Mouse (Mus musculus): Measurements from ENCODE around the gene Ilf2. TPM values are rescaled to one million over a fixed set of nuclear protein-coding genes. Genes with fewer than 3 reads are reported as not detected.
A peak's percentile ranks its signal among the peaks of the same experiment; 100 is the strongest.

Ilf2 gene
- polyA plus RNA-seq, 1 experiment from 2014 or later, result 31.2 TPM

DNA sequence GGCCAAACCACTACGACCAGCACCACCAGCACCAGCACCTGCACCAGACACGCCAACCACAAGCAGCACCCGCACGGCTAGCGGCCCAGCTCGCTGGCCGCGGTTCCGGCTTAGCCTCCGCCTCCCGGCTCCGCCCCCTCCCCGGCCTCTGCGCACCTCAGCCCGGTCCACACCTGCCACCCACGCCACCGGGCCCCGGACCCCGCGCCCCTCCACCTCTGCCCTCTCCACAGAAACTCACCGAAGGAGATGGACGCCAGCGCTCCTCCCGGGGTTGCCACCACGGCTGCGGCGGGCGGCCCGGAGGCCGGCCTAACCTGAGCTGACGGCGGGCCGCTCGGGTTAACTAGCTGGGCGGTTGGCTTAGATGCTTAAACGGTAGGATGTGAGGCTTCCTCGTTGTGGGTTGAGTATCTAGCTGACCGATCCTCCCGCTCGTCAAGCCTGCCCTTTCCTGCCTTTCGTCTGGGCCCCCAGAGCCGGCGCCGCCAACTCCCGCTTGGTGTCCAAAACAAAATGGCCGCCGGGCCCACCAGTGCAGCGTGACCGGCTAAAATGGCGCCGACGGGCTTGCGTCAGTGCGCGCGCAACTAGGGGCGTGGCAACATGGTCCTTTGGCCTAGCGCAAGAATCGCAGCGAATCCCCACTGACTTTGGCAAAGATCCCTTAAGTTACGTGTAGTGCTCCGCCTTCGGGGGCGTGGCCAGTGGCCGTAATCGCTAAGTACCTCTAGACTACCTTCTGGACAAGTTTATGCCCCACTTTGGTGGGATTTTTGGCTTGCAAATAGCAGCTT is 33.2 kb downstream of the Ilf2 start, which contains the start of gene Chtop:
TSS of gene Chtop (minus strand) at position 549 of the 797 bp plus-strand sequence.
- WGBS (ENCODE audit: missing documents), result 1% methylated on average over 57 of the region's 66 CpGs
- H3K36me3 ChIP-seq (ENCODE audit: inconsistent target), result peaks cover 31% of the 10 kb centered on the region
- H3K27ac ChIP-seq, result peak within 1 kb of the TSS; percentile 57
- peaks cover 46% of the 10 kb centered on the region for H3K79me2 ChIP-seq (ENCODE audit: inconsistent target)
- H3K4me3 ChIP-seq (ENCODE audit: inconsistent target), result peak within 1 kb of the TSS; percentile 84

DNA sequence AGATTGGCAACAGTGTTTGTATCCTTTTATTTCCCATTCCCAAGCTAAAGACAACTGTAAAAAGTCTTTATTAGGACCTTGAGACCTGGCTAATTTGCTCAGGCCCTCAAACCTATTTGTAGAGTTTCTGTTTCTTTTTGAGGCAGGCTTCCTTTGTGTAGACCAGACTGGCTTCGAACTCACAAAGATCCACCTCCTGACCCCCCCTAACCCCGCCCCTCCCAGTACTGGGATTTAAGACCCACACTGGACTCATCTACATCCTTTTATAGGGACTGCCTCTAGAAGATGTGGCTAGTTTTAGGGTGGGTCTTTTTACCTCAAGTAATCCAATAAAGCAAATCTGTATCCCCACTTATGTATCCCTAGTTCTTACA is 33.8 kb downstream of the Ilf2 start:
- Histone ChIP-seq H3K79me2 (ENCODE audit: inconsistent target) (peaks cover 41% of the 10 kb centered on the region), H3K36me3 (ENCODE audit: inconsistent target) (peaks cover 26% of the 10 kb centered on the region), H3K4me3 (ENCODE audit: inconsistent target) (peak overlapping the region; percentile 84; the same call in 1 of the 2 replicates), H3K27ac (peak overlapping the region; percentile 57)
- WGBS (ENCODE audit: missing documents), result 10% methylated on average over 2 of the region's 2 CpGs

- peaks cover 27% of the 10 kb centered on the region for H3K79me2 ChIP-seq (ENCODE audit: inconsistent target)
- H3K36me3 ChIP-seq (ENCODE audit: inconsistent target), result peaks cover 1% of the 10 kb centered on the region; the same call in 1 of the 2 replicates
- H3K27ac ChIP-seq, result no peak overlapping the region
- WGBS (ENCODE audit: missing documents), result 91% methylated on average over 5 of the region's 5 CpGs
- H3K4me3 ChIP-seq (ENCODE audit: inconsistent target), result no peak overlapping the region
These were observed 36.4 kb downstream of the Ilf2 start for GRCm38 (mm10) chr3:90512276-90512675.

- WGBS (ENCODE audit: missing documents), result 98% methylated on average over 8 of the region's 9 CpGs
- peak overlapping the region; percentile 90 for H3K4me3 ChIP-seq (ENCODE audit: inconsistent target)
- peaks cover 19% of the 10 kb centered on the region for H3K79me2 ChIP-seq (ENCODE audit: inconsistent target)
- peak overlapping the region; percentile 63 for H3K27ac ChIP-seq
- no peaks in the 10 kb centered on the region for H3K36me3 ChIP-seq (ENCODE audit: inconsistent target)
These were observed 37.2 kb downstream of the Ilf2 start for GRCm38 (mm10) chr3:90512948-90513642.

DNA sequence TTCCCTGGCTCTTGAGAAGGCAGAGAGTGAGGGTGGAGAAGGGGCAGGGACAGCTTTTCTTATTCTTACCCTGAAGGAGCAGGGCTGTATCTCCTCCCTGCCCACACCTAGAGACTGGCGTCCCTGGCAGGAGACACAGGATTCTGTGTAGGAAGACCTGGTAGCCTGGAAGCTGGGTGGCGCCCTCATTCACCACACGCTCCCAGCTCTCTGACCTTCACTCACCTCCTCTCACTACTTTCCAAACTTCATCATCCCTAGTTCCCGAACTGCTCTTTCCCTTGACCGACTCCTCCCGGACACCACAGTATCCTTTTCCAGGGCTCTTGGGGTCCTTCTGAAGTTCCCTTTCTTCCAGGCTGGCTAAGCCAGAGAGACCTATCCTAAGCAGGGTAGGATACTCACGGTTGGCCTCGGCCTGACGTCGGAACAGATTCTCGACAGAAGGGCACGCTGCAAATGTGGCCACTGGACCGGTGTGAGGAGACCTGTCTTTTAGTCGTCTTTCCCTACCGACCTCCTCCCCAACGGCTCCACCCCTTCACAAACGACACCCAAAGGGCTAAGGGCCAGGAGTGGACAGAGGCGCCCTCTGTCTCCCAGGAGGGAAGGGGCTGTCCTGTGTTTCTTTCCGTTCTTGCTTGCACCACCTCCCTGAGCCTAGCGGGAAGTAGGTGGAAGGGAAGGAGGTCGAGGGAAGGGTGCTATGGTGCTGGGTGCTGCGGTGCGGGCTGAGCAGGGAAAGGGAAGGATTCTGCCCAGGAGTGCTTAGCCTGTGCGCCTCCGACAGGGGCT is 38.1 kb downstream of the Ilf2 start, which contains the start of the genes S100a1 and S100a13:
TSS of gene S100a1 (minus strand) at position 597 of the 795 bp plus-strand sequence.
TSS of gene S100a13 (plus strand) at position 640 of the 795 bp plus-strand sequence.
- H3K4me3 ChIP-seq (ENCODE audit: inconsistent target), result peak within 1 kb of the TSS; percentile 90
- peak within 1 kb of the TSS; percentile 63 for H3K27ac ChIP-seq
- no peaks in the 10 kb centered on the region for H3K36me3 ChIP-seq (ENCODE audit: inconsistent target)
- WGBS (ENCODE audit: missing documents), result 7% methylated on average over 25 of the region's 25 CpGs
- H3K79me2 ChIP-seq (ENCODE audit: inconsistent target), result peaks cover 11% of the 10 kb centered on the region; the same call in 1 of the 2 replicates

GRCm38 (mm10) chr3:90514691-90515090 is 38.8 kb downstream of the Ilf2 start:
- H3K4me3 ChIP-seq (ENCODE audit: inconsistent target), result peak overlapping the region; percentile 90
- 0% methylated on average over 10 of the region's 10 CpGs for WGBS (ENCODE audit: missing documents)
- H3K36me3 ChIP-seq (ENCODE audit: inconsistent target), result no peaks in the 10 kb centered on the region
- peak overlapping the region; percentile 63 for H3K27ac ChIP-seq
- peaks cover 11% of the 10 kb centered on the region; the same call in 1 of the 2 replicates for H3K79me2 ChIP-seq (ENCODE audit: inconsistent target)

- Histone ChIP-seq H3K27ac (peak overlapping the region; percentile 63), H3K4me3 (ENCODE audit: inconsistent target) (peak overlapping the region; percentile 90), H3K79me2 (ENCODE audit: inconsistent target) (peaks cover 11% of the 10 kb centered on the region; the same call in 1 of the 2 replicates), H3K36me3 (ENCODE audit: inconsistent target) (no peaks in the 10 kb centered on the region)
- WGBS (ENCODE audit: missing documents), result no CpG with 5 or more reads among the region's 1 CpGs
These were observed 39.3 kb downstream of the Ilf2 start for GRCm38 (mm10) chr3:90515242-90515641.

DNA sequence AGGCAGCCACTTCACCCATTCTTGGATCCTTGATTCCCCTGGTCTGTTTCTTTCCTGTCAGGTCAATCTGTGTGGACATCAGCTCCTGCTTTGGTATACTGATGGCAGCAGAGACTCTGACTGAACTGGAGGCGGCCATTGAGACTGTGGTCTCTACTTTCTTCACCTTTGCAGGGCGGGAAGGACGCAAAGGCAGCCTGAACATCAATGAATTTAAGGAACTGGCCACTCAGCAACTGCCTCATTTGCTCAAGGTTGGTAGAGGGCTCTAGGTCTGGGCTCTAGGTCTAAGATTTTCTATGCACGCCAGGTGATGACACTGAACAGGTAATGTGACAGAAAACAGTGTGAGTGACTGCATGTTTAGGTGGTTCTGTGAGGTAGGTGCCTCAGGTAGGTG is 39.9 kb downstream of the Ilf2 start:
- Histone ChIP-seq H3K79me2 (ENCODE audit: inconsistent target) (peaks cover 11% of the 10 kb centered on the region; the same call in 1 of the 2 replicates), H3K4me3 (ENCODE audit: inconsistent target) (peak overlapping the region; percentile 90; the same call in 1 of the 2 replicates), H3K27ac (no peak overlapping the region), H3K36me3 (ENCODE audit: inconsistent target) (no peaks in the 10 kb centered on the region)
- 87% methylated on average over 4 of the region's 4 CpGs for WGBS (ENCODE audit: missing documents)

- WGBS (ENCODE audit: missing documents), result 82% methylated on average over 2 of the region's 4 CpGs
- H3K36me3 ChIP-seq (ENCODE audit: inconsistent target), result no peaks in the 10 kb centered on the region
- H3K4me3 ChIP-seq (ENCODE audit: inconsistent target), result no peak overlapping the region
- H3K79me2 ChIP-seq (ENCODE audit: inconsistent target), result peaks cover 11% of the 10 kb centered on the region; the same call in 1 of the 2 replicates
- no peak overlapping the region for H3K27ac ChIP-seq
These were observed 41.8 kb downstream of the Ilf2 start for GRCm38 (mm10) chr3:90517711-90518110.

DNA sequence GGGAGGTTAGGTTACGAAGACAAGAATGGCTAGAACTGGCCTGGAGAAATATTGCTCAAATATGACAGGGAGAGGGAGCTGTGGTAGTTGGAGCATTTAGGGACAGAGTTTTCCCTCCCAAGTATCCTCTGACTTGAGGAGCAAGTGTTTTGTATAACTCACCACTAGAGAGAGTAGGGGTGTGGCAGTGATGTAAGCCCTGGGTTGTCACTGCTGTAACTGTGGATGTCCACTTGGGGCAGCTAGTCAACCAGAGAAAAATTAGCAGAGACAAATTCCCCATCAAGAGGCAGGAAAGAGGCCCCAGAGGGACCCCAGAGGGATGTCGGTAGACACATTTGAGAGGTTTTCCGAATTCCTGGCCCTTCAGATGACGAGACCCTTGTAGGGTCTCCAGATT is 49.5 kb downstream of the Ilf2 start:
- no peak overlapping the region for H3K4me3 ChIP-seq (ENCODE audit: inconsistent target)
- no peak overlapping the region for H3K27ac ChIP-seq
- WGBS (ENCODE audit: missing documents), result 65% methylated on average over 4 of the region's 4 CpGs
- H3K36me3 ChIP-seq (ENCODE audit: inconsistent target), result 0 out of 2 replicates have a peak, but pooled peaks cover 5% of the 10 kb centered on the region
- H3K79me2 ChIP-seq (ENCODE audit: inconsistent target), result no peaks in the 10 kb centered on the region

GRCm38 (mm10) chr3:90526076-90526475 is 50.1 kb downstream of the Ilf2 start:
- WGBS (ENCODE audit: missing documents), result 85% methylated on average over 2 of the region's 2 CpGs
- Histone ChIP-seq H3K79me2 (ENCODE audit: inconsistent target) (no peaks in the 10 kb centered on the region), H3K27ac (no peak overlapping the region), H3K36me3 (ENCODE audit: inconsistent target) (0 out of 2 replicates have a peak, but pooled peaks cover 5% of the 10 kb centered on the region), H3K4me3 (ENCODE audit: inconsistent target) (no peak overlapping the region)

DNA sequence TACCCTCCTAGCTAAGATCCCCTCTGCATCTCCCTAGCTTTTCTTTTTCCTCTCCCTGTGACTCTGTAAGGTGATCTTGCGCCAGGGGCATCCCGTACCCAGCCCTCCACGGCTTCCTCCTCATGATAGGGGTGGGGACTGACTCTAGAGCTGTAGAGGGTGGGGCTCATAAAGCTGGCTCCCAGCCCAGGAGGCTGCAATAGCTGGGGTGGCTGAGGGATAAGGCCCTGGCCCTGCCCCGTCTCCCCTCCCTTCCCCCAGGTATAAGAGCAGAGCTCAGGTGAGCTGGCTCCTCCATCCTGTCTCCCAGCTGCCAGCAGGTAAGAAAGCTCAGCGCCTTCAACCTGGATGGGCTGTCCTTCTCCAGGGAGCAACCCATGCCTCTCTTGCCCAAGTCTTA is 50.7 kb downstream of the Ilf2 start, which contains the start of gene S100a14:
TSS of gene S100a14 (plus strand) at position 277 of the 400 bp plus-strand sequence.
- H3K36me3 ChIP-seq (ENCODE audit: inconsistent target), result 0 out of 2 replicates have a peak, but pooled peaks cover 5% of the 10 kb centered on the region
- no peak within 1 kb of the TSS for H3K27ac ChIP-seq
- no peak within 1 kb of the TSS for H3K4me3 ChIP-seq (ENCODE audit: inconsistent target)
- no peaks in the 10 kb centered on the region for H3K79me2 ChIP-seq (ENCODE audit: inconsistent target)
- WGBS (ENCODE audit: missing documents), result 75% methylated on average over 5 of the region's 5 CpGs

DNA sequence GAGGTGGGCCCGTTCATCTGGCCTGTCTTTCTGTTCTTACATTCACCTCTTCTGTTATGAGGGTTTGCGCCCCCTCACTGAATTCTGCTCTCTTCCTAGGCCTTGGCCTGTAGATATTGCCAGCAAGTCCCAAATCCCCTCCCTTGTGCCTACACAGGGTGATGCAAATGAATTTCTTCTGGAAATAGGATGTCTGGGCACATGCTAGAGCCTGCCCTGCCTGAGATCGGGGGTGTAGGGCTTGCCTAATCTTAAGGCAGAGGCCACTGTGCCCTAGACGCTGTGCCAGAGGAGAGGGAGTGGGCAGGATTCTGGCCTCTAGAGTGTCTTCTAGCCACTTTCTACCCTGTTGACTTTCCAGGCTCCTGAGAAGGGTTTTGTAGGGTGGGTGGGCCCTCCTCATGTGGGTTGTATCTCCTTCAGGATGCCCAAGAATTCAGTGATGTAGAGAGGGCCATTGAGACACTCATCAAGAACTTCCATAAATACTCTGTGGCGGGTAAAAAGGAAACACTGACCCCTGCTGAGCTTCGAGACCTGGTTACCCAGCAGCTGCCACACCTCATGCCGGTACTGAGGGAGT is 51.5 kb downstream of the Ilf2 start:
- H3K36me3 ChIP-seq (ENCODE audit: inconsistent target), result 0 out of 2 replicates have a peak, but pooled peaks cover 5% of the 10 kb centered on the region
- 87% methylated on average over 6 of the region's 7 CpGs for WGBS (ENCODE audit: missing documents)
- no peak overlapping the region for H3K4me3 ChIP-seq (ENCODE audit: inconsistent target)
- H3K79me2 ChIP-seq (ENCODE audit: inconsistent target), result no peaks in the 10 kb centered on the region
- no peak overlapping the region for H3K27ac ChIP-seq

DNA sequence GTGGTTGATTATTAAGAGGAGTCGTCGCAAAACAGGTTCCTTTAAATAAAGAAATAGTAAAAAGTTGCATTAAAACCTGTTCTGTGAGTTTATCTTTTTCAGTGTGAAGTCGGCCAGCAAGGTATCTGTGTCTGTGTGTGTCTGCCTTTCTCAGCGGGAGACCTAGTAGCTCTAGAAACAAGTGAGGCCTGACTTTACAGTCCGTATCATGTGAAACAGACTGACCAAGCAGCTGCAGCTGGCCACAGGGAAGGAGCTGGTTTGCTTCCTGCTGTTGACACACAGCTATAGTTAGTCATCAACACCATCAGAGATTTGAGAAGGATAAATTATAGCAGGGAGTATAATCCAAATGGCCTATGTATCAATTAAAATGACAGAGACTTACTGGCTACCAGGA is 55.8 kb downstream of the Ilf2 start:
- 96% methylated on average over 5 of the region's 5 CpGs for WGBS (ENCODE audit: missing documents)
- no peaks in the 10 kb centered on the region for H3K36me3 ChIP-seq (ENCODE audit: inconsistent target)
- H3K4me3 ChIP-seq (ENCODE audit: inconsistent target), result no peak overlapping the region
- no peak overlapping the region for H3K27ac ChIP-seq
- H3K79me2 ChIP-seq (ENCODE audit: inconsistent target), result no peaks in the 10 kb centered on the region
